Mouse (Mus musculus) limb, embryonic 15.5 days (tissue): ENCODE data around the gene Chrnb4. TPM values are rescaled to one million over a fixed set of nuclear protein-coding genes. Genes with fewer than 3 reads are reported as not detected.

Experiments used
- ATAC-seq: fragments of 200-750 bp; cut with Nextera tagmentation; 2 replicates; pipeline ENCODE4 v1.8.0; 2017; ENCODE audit warnings: low read depth, moderate TSS enrichment; ENCODE audit not compliant: insufficient number of reproducible peaks, low FRiP score, low TSS enrichment
- H3K27ac ChIP-seq: fragments of 300-500 bp; sonication (generic); 2 replicates; pipeline ENCODE4 v1.5.1; 2015; ENCODE audit warnings: moderate library complexity, mild to moderate bottlenecking, inconsistent platforms
- H3K27me3 ChIP-seq: fragments of 300-500 bp; sonication (generic); 2 replicates; pipeline ENCODE4 v1.6.1; 2015; ENCODE audit warnings: inconsistent platforms
- H3K36me3 ChIP-seq: fragments of 300-500 bp; sonication (generic); 2 replicates; pipeline ENCODE4 v1.6.1; 2015; ENCODE audit warnings: inconsistent platforms
- H3K4me1 ChIP-seq: fragments of 300-500 bp; sonication (generic); 2 replicates; pipeline ENCODE4 v1.6.1; 2015; ENCODE audit warnings: inconsistent platforms
- H3K4me2 ChIP-seq: fragments of 300-500 bp; sonication (generic); 2 replicates; pipeline ENCODE4 v1.6.1; 2015; ENCODE audit warnings: mild to moderate bottlenecking, inconsistent platforms
- H3K4me3 ChIP-seq: fragments of 300-500 bp; sonication (generic); 2 replicates; pipeline ENCODE4 v1.5.1; 2015; ENCODE audit warnings: mild to moderate bottlenecking, inconsistent platforms
- H3K9ac ChIP-seq: fragments of 300-500 bp; sonication (generic); 2 replicates; pipeline ENCODE4 v1.6.1; 2015; ENCODE audit warnings: inconsistent platforms
- H3K9me3 ChIP-seq: fragments of 300-500 bp; sonication (generic); 2 replicates; pipeline ENCODE4 v1.6.1; 2016; ENCODE audit warnings: inconsistent platforms
- WGBS: fragments of 180-500 bp; shearing (Covaris S2); methylation state at CpG from one replicate; pipeline ENCODE4 v1.1.7; 2015; 5-methylcytosine and 5-hydroxymethylcytosine counted together
- polyA plus RNA-seq: library from polyadenylated mRNA; unstranded; fragments of >200 nt; fragmentation: Nextera tagmentation; extraction: Ambion mirVana; gene quantifications from 2 replicates; pipeline ENCODE4 v1.2.1, GENCODE M21; 2015

Gene Chrnb4
- polyA plus RNA-seq, 1 experiment from 2014 or later: 0.33 TPM

DNA sequence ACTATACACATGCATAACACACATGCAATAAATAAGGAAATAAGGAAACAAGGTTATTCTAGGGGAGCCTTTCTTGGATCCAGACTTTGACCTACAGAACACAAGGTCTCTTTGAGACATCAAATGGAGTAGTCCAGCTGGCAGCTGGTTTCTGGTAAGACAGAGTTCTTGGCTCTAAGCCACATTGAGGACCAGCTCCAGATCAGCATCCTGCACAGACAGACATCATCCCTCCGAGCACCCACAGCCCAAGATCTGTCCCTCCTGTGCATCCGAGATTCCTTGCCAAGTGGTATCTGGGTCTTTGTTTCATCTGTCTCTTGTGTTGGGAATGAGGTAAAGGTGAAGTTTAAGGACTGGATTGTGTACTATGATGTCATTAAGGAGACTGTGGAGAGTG, 3.6 kb downstream of the Chrnb4 start:
- ATAC-seq: no peak

DNA sequence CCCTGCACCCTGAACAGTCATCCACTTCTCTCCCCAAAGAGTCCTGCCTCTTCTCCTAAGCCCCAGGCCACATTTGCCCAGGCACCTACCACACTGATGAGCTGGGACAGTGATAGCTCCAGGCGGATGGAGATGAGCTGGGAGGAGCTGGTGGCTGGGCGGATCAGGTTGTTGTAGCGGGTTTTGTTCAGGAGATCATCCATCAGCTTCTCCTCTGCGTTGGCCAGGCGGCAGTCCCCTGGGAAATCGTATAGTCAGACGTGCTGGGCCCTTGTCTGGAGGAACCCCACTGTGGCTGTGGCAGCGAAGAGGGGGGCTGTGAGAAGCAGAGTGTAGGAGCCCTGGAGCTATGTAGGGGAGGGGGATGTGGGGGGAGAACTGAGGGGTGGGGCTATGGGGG, 4.9 kb downstream of the Chrnb4 start:
- ATAC-seq: no peak
- no peaks in the 10 kb centered on the region for H3K27me3 ChIP-seq
- no peak overlapping the region for H3K4me3 ChIP-seq
- peaks cover 9% of the 10 kb centered on the region; the same call in 1 of the 2 replicates for H3K4me1 ChIP-seq
- no peaks in the 10 kb centered on the region for H3K9me3 ChIP-seq
- no peak overlapping the region for H3K27ac ChIP-seq
- 10% methylated on average over 8 of the region's 8 CpGs for WGBS
- no peak overlapping the region for H3K4me2 ChIP-seq
- H3K9ac ChIP-seq: no peak overlapping the region
- H3K36me3 ChIP-seq: no peaks in the 10 kb centered on the region

More for the DNA sequence above, 3.6 kb downstream of the Chrnb4 start:
- Histone ChIP-seq H3K9me3 (no peaks in the 10 kb centered on the region), H3K4me2 (no peak overlapping the region), H3K4me3 (no peak overlapping the region), H3K27me3 (no peaks in the 10 kb centered on the region), H3K27ac (no peak overlapping the region), H3K4me1 (peaks cover 9% of the 10 kb centered on the region; the same call in 1 of the 2 replicates), H3K36me3 (no peaks in the 10 kb centered on the region), H3K9ac (no peak overlapping the region)
- WGBS: 71% methylated on average over 2 of the region's 2 CpGs

DNA sequence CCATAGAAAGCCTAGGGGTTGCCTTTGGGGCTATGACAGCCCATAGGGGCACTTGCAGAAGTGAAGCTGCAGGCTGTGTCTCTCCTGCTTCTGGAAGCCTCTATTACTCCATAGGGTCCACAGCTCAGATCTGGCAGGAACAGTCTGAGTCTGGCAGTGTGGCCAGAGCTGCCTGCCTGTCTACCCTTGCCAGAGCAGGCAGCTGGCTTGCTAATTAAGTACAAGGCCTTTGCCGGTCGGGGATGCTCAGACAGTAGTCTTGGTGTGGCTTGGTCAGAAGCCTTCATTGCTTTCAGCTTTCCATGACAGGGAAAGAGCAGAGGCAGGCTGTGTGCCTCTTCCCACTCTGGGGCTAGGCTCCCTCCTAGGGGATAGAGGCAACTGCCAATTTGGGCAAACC, 7.2 kb downstream of the Chrnb4 start:
- 31% methylated on average over 2 of the region's 2 CpGs for WGBS
- Histone ChIP-seq H3K27ac (no peak overlapping the region), H3K27me3 (no peaks in the 10 kb centered on the region), H3K36me3 (no peaks in the 10 kb centered on the region), H3K4me2 (no peak overlapping the region), H3K9me3 (no peaks in the 10 kb centered on the region), H3K4me1 (no peaks in the 10 kb centered on the region), H3K9ac (no peak overlapping the region), H3K4me3 (no peak overlapping the region)
- ATAC-seq: no peak

DNA sequence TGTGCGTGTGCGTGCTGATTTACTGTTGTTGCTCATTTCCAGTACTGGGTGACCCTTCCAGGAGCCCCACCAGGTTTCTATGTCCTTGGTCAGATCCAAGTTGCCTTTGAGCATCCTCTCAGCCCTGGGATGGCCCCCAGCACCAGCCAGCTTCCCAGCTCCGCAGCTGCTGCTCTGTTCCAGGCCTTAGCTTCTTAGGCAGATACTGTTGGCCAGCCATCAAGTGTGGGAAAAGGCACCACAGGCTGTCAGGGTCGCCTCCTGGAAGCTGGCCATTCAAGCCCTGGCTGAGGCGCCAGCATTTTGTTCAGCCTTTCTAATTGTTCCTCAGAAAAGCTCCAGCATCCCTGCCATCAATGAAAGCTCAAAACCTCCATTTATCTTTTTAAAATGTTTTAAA, 8.6 kb downstream of the Chrnb4 start:
- Histone ChIP-seq H3K4me2 (no peak overlapping the region), H3K27ac (no peak overlapping the region), H3K27me3 (no peaks in the 10 kb centered on the region), H3K9ac (no peak overlapping the region), H3K9me3 (no peaks in the 10 kb centered on the region), H3K4me3 (no peak overlapping the region), H3K4me1 (no peaks in the 10 kb centered on the region), H3K36me3 (no peaks in the 10 kb centered on the region)
- 63% methylated on average over 5 of the region's 5 CpGs for WGBS
- ATAC-seq: no peak

DNA sequence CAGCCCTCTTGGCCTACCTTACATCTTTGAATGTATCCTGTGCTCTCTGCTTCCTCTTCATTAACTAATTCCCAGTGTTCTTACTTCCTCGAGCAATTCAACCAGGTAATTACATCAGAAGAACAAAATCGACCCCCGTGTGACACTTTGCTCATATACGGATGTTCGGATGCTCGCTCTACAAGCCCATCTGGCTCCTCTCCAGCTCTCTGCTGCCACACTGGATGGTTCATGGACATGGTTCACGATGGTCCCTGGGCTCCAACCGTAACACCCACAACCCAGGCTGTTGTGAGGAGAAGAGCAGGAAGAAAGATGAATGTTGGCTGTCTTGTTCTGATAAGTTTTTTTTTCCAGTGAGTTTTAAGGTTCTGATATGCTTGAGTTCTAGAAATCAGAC, 9.6 kb downstream of the Chrnb4 start:
- no peak overlapping the region for H3K4me2 ChIP-seq
- no peaks in the 10 kb centered on the region for H3K36me3 ChIP-seq
- no peak overlapping the region for H3K9ac ChIP-seq
- ATAC-seq: no peak
- no peak overlapping the region for H3K4me3 ChIP-seq
- no peaks in the 10 kb centered on the region for H3K27me3 ChIP-seq
- no peaks in the 10 kb centered on the region for H3K4me1 ChIP-seq
- H3K9me3 ChIP-seq: no peaks in the 10 kb centered on the region
- 71% methylated on average over 8 of the region's 8 CpGs for WGBS
- no peak overlapping the region for H3K27ac ChIP-seq

DNA sequence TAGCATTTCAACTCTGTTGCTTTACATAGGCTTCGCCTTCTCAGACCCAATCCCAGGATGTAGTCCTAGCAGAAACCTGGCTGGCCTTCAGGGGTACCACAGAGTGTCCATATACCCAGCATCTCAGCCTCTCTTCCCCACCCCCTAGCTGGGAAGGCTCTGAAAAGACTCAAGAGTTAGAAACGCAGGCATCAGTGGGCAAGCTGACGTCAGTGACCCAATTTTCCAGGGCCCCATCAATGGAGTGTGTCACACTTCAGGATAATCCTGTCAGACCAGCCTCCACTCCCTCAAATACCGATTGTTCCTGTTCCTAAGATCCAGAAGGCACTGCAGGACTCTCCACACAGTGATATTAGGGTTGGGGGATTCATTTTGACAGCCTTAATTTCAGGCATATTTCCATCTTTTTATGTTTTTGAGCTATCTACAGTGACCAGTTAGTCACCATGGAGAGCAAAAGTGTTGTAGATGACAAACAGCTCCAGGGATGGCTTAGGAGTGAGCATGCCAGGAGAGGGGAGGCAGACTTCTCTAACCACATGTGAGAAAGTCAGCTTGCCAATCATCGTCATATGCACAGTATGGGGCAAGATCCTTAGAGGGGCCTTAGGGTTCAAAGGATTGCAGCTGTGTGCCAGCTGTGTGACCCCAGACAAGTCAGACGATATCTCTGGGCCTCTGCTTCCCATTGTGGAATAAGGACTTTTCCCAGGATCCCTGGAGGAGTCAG, 17.0 kb downstream of the Chrnb4 start:
- no peak for ATAC-seq
- Histone ChIP-seq H3K27ac (no peak overlapping the region), H3K27me3 (peaks cover 18% of the 10 kb centered on the region), H3K4me1 (peaks cover 2% of the 10 kb centered on the region; the same call in 1 of the 2 replicates), H3K9me3 (no peaks in the 10 kb centered on the region), H3K4me3 (no peak overlapping the region), H3K9ac (no peak overlapping the region), H3K36me3 (no peaks in the 10 kb centered on the region), H3K4me2 (no peak overlapping the region)
- WGBS: 53% methylated on average over 6 of the region's 6 CpGs

DNA sequence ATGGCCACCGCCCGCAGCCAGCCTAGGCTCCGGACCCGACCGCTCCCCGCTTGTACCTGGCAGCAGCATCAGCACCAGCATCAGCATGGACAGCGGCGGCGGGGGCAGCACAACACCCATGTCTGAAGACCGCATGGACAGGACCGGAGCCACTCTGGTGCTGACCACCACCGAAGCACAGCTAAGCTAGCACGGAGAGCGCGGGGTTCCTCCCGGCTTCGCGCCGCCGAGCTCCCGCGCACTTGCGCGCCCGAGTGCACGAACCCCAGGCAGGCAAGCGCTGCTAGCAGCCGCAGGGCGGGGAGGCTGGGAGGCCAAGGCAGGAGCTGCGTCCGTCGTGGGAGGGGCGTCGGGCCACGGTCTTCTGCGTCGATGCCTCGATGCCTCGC, 22.3 kb downstream of the Chrnb4 start, which contains the start of gene Chrna3:
Gene Chrna3, minus strand, starts transcription at position 288 of the 389 bp plus-strand sequence.
- H3K36me3 ChIP-seq: no peaks in the 10 kb centered on the region
- WGBS: under 1% methylated on average over 38 of the region's 39 CpGs
- H3K27me3 ChIP-seq: peaks cover 45% of the 10 kb centered on the region
- no peak within 1 kb of the TSS for H3K9ac ChIP-seq
- peak within 1 kb of the TSS; percentile 57 for H3K4me2 ChIP-seq
- H3K9me3 ChIP-seq: no peaks in the 10 kb centered on the region
- ATAC-seq: no peak
- H3K4me1 ChIP-seq: peaks cover 13% of the 10 kb centered on the region
- no peak within 1 kb of the TSS for H3K27ac ChIP-seq
- peak within 1 kb of the TSS; percentile 30 for H3K4me3 ChIP-seq

DNA sequence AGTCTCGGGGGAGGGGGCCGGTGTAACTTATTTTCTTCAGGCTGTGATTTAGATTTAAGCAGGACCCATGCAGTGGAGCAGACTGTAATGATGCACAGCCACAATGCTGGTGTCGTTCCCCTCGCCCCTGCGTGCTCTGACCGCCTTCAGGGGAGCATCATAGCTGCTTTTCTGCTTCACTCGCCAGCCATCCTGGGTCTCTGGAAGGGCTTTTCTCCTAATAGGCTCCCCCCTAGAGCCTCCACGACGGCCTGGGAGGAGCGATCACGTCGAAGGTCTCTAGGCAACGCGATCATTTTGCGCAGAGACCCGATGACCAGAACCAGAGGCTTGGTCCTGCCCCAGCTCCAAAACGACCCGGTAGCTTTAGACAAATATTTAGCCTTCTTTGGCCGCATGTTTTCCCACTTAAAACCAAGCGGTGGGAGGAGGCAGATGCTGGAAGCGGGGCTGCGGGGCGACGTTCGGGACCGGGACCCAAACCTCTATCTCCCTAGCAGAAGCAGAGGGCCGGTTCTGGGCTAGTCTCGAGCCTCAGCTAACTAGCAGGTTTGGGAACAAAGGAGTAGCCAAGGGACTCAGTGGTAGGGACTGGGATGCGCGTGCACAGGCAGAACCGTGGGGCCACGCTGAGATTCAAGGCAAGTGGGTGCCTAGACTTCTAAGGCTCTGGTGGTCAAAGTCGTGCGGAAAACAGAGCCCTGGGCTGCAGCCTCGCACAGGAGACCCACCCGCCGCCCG, 22.9 kb downstream of the Chrnb4 start:
- ATAC-seq: no peak
- no peak overlapping the region for H3K9ac ChIP-seq
- H3K27me3 ChIP-seq: peaks cover 45% of the 10 kb centered on the region
- WGBS: 11% methylated on average over 38 of the region's 38 CpGs
- H3K4me3 ChIP-seq: peak overlapping the region; percentile 30
- H3K9me3 ChIP-seq: no peaks in the 10 kb centered on the region
- no peaks in the 10 kb centered on the region for H3K36me3 ChIP-seq
- H3K27ac ChIP-seq: no peak overlapping the region
- H3K4me1 ChIP-seq: peaks cover 13% of the 10 kb centered on the region
- H3K4me2 ChIP-seq: peak overlapping the region; percentile 57

DNA sequence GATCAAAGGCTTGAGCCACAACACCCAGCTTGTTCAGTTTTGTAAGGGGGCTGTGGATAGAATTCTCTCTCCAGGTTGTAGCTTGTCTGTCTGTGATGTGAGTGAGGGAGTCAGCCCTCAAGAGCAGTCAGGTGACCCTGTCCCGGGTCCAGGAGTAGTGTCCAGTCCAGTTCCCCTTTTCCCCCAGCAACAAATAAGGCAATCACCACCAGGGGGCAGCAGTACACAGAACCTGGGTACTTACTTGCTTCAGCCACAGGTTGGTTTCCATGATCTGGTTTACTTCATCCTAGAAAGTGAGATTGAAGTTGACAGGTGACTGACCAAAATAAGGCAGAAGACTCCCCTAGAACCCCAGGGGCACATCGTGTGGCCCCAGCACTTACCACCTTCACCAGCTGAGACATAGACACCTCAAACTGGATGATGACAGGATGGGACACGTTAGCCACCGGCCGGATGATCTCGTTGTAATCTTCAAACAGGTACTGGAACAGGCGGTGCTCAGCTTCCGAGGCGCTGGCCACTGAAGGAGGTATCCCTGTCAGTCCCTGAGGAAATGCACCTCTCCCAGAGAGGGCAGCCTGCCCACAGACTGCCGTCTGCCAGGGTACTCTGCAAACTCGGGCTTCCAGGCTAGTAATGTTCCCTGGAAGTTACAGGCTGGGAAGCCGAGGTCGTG, 24.5 kb downstream of the Chrnb4 start:
- no peaks in the 10 kb centered on the region for H3K9me3 ChIP-seq
- ATAC-seq: no peak
- peaks cover 39% of the 10 kb centered on the region for H3K27me3 ChIP-seq
- no peak overlapping the region for H3K4me3 ChIP-seq
- no peak overlapping the region for H3K4me2 ChIP-seq
- no peaks in the 10 kb centered on the region for H3K36me3 ChIP-seq
- peaks cover 13% of the 10 kb centered on the region for H3K4me1 ChIP-seq
- 30% methylated on average over 13 of the region's 13 CpGs for WGBS
- H3K9ac ChIP-seq: no peak overlapping the region
- no peak overlapping the region for H3K27ac ChIP-seq

DNA sequence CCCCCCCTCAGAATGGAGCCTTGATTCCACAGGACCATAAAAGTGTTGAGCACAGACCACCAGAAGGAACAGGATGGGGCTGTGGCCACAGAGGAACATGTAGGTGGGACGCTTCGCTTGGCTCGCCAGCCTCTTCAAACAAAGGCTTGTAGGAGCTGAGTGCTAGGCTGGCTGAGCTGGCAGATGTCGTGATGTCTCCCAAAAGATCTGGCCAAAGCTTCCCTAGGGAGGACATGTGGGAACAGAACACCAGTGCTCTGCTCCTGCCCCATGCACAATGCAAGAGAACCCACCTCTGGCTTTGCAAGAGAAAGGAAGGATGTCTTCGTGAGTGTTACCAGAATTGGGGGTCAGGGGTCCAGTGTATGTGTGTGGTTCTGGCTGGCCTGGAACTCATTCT, 25.3 kb downstream of the Chrnb4 start:
- no peak overlapping the region for H3K4me2 ChIP-seq
- no peak overlapping the region for H3K4me3 ChIP-seq
- no peak overlapping the region for H3K27ac ChIP-seq
- no peaks in the 10 kb centered on the region for H3K36me3 ChIP-seq
- ATAC-seq: no peak
- no peak overlapping the region for H3K9ac ChIP-seq
- peaks cover 13% of the 10 kb centered on the region for H3K4me1 ChIP-seq
- no peaks in the 10 kb centered on the region for H3K9me3 ChIP-seq
- WGBS: 86% methylated on average over 5 of the region's 5 CpGs
- H3K27me3 ChIP-seq: peaks cover 39% of the 10 kb centered on the region

DNA sequence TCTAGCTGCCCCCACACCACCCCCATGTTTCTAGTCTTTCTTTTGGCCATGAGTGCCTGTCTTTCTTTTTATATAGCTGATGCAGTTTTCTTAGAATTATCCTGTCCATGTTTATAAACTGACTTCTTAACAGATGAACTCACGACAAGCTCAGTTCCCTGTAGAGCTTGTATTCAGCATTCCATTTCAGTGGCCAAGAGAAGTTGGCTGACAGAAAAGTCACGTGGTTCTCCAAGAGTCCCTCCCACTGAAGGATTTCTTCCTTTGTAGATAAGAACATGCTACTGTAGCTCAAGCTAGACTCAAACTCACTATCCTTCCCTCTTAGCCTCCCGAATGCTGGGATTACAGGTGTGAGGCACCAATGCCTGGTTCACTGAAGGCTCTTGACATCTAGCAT, 31.7 kb downstream of the Chrnb4 start:
- Histone ChIP-seq H3K27me3 (no peaks in the 10 kb centered on the region), H3K36me3 (no peaks in the 10 kb centered on the region), H3K4me3 (no peak overlapping the region), H3K4me2 (no peak overlapping the region), H3K9me3 (no peaks in the 10 kb centered on the region), H3K27ac (no peak overlapping the region), H3K9ac (no peak overlapping the region), H3K4me1 (no peaks in the 10 kb centered on the region)
- 66% methylated on average over 3 of the region's 3 CpGs for WGBS
- no peak for ATAC-seq
